Comparison of ENCODE assay signal across 8 mouse cellular contexts in genomic region chr19:53500298-53501006, GRCm38 (mm10). TPM values are rescaled to one million over a fixed set of nuclear protein-coding genes. Genes with fewer than 3 reads are reported as not detected.
A peak's percentile ranks its signal among the peaks of the same experiment; 100 is the strongest.
DNase-seq lines count a peak whose midpoint lies in the region; ATAC-seq lines count a peak whose summit lies in the region.

No protein-coding gene starts in this region.

- no peak for ATAC-seq in megakaryocyte, adult 5-6 weeks (ENCODE audit: poor library complexity, severe bottlenecking)
- peak; percentile 47 for ATAC-seq in heart, embryonic 11.5 days (replicated peaks; ENCODE audit: insufficient number of reproducible peaks, low FRiP score, low TSS enrichment)

- H3K4me2 ChIP-seq in heart, embryonic 11.5 days, result peak overlapping the region; percentile 14; the same call in 1 of the 2 replicates

- peak overlapping the region; percentile 50 for H3K4me3 ChIP-seq in megakaryocyte, embryonic 14.5 days (replicated peaks)
- no peak overlapping the region for H3K4me3 ChIP-seq in heart, embryonic 11.5 days (ENCODE audit: low read depth, low read length)

- DNase-seq in cerebellum, adult 18-20 months, result peak; percentile 95 to 96
- peak; percentile 69 for DNase-seq in kidney, postnatal 10 days
- DNase-seq in lung, postnatal 10 days, result peak; percentile 59
- DNase-seq in yolk sac, embryonic 10.5 days (ENCODE audit: low spot score), result peak; percentile 51
- DNase-seq in embryo, embryonic 10.5 days (ENCODE audit: low spot score), result no peak

- WGBS in heart, embryonic 11.5 days (ENCODE audit: insufficient replicate concordance), result 58% methylated on average over 25 of the region's 25 CpGs

- H3K27me3 ChIP-seq in megakaryocyte, embryonic 14.5 days (replicated peaks), result peaks cover 46% of the 10 kb centered on the region
- H3K27me3 ChIP-seq in heart, embryonic 11.5 days (ENCODE audit: control insufficient read depth, insufficient read depth, low read length), result no peaks in the 10 kb centered on the region

- H3K36me3 ChIP-seq in megakaryocyte, embryonic 14.5 days (replicated peaks; ENCODE audit: low read length), result no peaks in the 10 kb centered on the region
- H3K36me3 ChIP-seq in heart, embryonic 11.5 days (ENCODE audit: control insufficient read depth, insufficient read depth, low read length), result no peaks in the 10 kb centered on the region

- H3K9ac ChIP-seq in heart, embryonic 11.5 days (ENCODE audit: low read depth, low read length), result 0 out of 2 replicates have a peak overlapping the region, but pooled peaks have one; percentile 18

- H3K9me3 ChIP-seq in megakaryocyte, embryonic 14.5 days, result peaks cover 15% of the 10 kb centered on the region
- no peaks in the 10 kb centered on the region for H3K9me3 ChIP-seq in heart, embryonic 11.5 days (replicated peaks; ENCODE audit: control insufficient read depth, low read length)

- peaks cover 56% of the 10 kb centered on the region for H3K4me1 ChIP-seq in megakaryocyte, embryonic 14.5 days
- peaks cover 18% of the 10 kb centered on the region for H3K4me1 ChIP-seq in heart, embryonic 11.5 days (ENCODE audit: control insufficient read depth, insufficient read depth, low read length)

- H3K27ac ChIP-seq in heart, embryonic 11.5 days (ENCODE audit: low read depth, low read length), result peak overlapping the region; percentile 29; the same call in 1 of the 2 replicates

RNA-seq across cellular contexts. Expression of gene Dusp5, which starts 28.5 kb away (rescaled TPM):
- polyA plus RNA-seq in megakaryocyte, embryonic 14.5 days (2012; ENCODE audit: insufficient read depth, low replicate concordance), result 3.0 TPM in 1 of 2 replicates, not detected in the other
- 4.3 and 5.0 TPM in 2 replicates for total RNA-seq in megakaryocyte, adult 5-6 weeks (2015)
- 4.6 and 6.4 TPM in 2 replicates for total RNA-seq in megakaryocyte, adult 5-6 weeks (2017)
- polyA plus RNA-seq in heart, embryonic 11.5 days (2014; fragmentation: Nextera tagmentation; extraction: Ambion mirVana), result 9.2 and 9.4 TPM in 2 replicates
